Mouse (Mus musculus): ENCODE results near the gene Themis2.

GRCm38 (mm10) chr4:132746911-132747517, 49.2 kb downstream of the Themis2 start:
- TF ChIP-seq POLR2A (IDR thresholded peaks at IDR 0.05; ENCODE audit: insufficient read depth, low read depth, low read length) (no peak), CTCF (IDR thresholded peaks at IDR 0.05; ENCODE audit: insufficient read depth, low read depth, low read length) (no peak)
